Mouse (Mus musculus): Measurements from ENCODE around the gene Olfr74. TPM values are rescaled to one million over a fixed set of nuclear protein-coding genes. Genes with fewer than 3 reads are reported as not detected.
"Not testable (repeated sequence)": the region's sequence is repeated elsewhere in the genome, so short reads cannot be mapped to it uniquely, and the experiment has no call there.

The Olfr74 gene
- not detected for total RNA-seq (2022)

DNA sequence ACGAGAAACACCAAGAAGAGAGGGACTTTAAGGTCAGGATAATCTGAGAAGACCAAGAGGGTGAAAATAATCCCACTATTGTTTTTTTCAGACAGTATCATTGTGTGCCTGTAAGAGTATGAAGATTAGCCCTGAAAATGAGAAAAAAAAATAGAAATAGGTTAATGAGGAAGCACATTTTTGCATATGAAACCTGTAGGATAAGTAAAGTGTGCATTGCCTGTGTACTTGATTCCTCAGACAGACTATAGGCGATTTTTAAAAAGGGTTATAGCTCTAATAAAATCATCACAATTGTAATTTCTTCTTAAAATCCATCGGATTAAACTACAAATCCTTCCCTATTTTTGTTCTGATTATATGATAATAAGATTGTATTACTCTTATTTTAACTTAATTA is at the start of gene Olfr74:
Gene Olfr74 (minus strand): TSS at position 101 of the 400 bp plus-strand sequence.
- DNase-seq (ENCODE audit: low spot score in 2 of 2): no peak

DNA sequence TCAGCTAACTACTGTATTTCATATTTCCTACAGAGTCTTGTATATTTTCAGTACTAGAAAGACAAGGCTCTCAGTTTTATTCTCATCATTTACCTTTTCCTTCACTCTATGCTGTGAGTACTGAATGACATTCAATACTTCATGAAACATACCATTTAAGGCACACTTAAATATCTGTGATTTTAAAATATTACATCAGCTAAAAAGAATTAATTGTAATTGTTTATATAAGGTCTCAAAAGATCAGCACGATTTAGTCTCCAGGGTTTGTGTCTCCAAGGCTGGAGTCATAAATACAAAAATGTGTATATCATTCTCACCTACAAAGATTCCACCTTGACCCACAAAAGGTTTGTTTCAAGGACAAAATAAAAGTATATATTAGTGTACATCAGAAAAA is 48.0 kb upstream of the Olfr74 start, which contains the start of gene Olfr1161:
Gene Olfr1161 (plus strand): TSS at position 301 of the 400 bp plus-strand sequence.
- DNase-seq (ENCODE audit: low spot score in 2 of 2): not testable (repeated sequence)

DNA sequence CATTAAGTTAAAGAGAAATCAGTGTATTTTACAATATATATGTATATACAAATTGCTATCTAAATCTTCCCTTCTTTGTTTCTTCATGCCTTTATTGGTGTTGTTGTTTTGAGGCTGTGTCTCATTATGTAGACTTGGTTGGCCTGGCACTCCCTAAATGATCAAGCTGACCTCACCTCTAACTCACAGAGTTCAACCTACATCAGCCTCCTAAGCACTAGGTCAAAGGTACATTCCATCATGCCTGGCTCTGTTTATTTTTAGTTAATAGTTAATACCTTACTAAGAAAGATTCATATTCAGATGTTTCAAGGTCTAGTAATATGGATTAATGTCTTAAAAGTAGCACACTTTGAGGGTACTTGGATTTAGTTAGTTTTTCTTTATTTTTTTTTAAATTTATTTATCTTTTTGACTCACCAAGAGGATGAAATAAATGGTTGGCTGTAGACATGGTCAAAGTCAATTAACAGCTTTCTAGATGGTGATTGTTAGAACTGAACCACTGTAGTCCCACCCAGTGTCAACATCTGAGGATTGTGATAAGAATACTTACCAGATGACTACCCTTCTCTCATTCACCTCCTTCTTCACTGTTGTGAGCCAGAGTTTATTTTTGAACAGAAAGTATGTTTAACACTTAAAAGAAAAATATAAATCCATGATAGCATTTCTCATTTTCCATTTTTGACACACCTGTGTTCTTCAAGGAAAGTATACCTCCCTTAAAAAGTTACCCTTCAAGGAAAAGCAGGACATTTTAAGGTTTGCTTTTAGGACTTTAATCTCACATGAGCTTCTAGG is 33.3 kb upstream of the Olfr74 start, which contains the start of gene Olfr1160:
Gene Olfr1160 (minus strand): TSS at position 754 of the 804 bp plus-strand sequence.
- no peak for DNase-seq (ENCODE audit: low spot score in 2 of 2)

DNA sequence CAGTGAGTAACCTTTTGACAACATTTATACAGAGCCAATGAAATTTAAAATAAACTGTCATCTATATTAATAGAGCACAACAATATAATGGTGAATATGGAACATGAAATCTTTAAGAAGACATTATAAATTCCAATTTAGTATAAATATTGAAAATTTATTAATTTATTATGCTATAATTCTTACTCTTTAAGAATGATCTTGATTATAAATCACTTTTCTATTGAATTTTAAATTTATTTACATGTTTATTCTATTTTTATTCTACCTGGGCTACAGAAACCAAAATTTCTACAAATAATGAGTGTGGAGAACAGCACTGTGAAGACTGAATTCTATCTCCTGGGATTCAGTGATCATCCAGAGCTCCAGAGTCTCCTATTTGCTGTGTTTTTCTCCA is 15.3 kb upstream of the Olfr74 start, which contains the start of gene Olfr1158:
Gene Olfr1158 (plus strand): TSS at position 301 of the 400 bp plus-strand sequence.
- no peak for DNase-seq (ENCODE audit: low spot score in 2 of 2)

DNA sequence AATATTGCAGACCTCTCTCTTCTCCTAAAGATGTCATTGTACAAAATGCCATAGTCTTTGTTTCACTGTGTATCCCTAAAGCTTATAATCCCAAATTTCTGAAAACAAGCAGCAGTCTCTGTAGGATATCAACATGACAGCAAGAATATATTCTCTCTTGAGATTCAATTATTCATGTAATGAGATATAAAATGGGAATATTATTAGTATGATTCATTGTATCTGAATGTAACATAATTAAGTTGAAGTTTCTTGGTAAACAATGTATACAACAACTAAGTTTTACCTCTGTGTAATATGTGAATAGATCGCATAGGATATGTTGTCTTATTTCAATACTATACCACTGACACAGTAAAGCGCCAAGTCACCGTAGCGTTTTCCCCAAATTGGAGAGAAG is 6.3 kb downstream of the Olfr74 start, which contains the start of gene Olfr1157:
Gene Olfr1157 (minus strand): TSS at position 101 of the 400 bp plus-strand sequence.
- no peak for DNase-seq (ENCODE audit: low spot score in 2 of 2)

DNA sequence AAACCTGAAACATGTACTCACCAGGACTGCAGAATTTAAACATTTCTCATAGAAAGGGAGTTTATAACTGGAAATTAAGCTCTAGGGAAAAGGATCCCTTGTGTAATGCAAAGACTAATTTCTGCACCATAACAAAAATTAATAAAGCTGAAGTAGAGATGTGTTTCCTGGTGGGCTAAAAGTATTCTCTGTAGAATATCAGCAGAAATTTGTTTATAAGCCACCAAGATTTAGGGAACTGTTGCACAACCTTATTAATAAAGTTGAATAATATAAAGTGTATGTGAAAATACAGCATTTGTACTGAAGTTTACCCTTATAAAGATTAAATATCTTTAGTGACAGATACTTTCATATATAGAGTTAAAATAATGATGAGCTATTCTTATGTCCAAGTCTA is 21.5 kb downstream of the Olfr74 start, which contains the start of gene Olfr1156:
Gene Olfr1156 (minus strand): TSS at position 101 of the 400 bp plus-strand sequence.
- no peak for DNase-seq (ENCODE audit: low spot score in 2 of 2)

DNA sequence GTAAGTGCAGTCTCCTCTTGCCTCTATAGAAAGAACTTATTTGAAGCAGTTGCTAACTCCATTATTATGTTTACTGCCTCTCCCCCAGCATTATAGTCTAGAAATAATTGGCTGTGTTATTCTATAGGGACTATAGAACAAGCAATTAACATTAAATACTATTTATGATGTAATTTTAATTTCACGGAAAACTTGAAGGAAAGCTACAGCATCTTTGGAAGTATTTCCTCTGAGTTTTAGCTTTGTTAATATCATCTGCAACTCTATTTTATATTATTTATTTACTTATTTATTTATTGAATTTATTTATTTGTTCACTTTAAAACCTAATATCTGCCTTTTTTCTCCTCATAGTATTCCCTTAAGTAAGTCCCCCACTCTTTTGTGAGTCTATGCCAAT is 29.4 kb downstream of the Olfr74 start, which contains the start of gene Olfr1155:
Gene Olfr1155 (minus strand): TSS at position 101 of the 400 bp plus-strand sequence.
- DNase-seq (ENCODE audit: low spot score in 2 of 2): no peak

Other genes with a start within 250 kb of the Olfr74 start
- gene Olfr1138, start 234.7 kb downstream of the Olfr74 start, total RNA-seq (2022): not detected
- not detected for gene Olfr1140, start 230.9 kb downstream of the Olfr74 start, total RNA-seq (2022)
- not detected for gene Olfr1141, start 220.7 kb downstream of the Olfr74 start, total RNA-seq (2022)
- not detected for gene Olfr152, start 195.2 kb downstream of the Olfr74 start, total RNA-seq (2022)
- gene Olfr1143, start 174.1 kb downstream of the Olfr74 start, total RNA-seq (2022): not detected
- not detected for gene Olfr1145, start 164.8 kb downstream of the Olfr74 start, total RNA-seq (2022)
- gene Olfr1148, start 144.1 kb downstream of the Olfr74 start, total RNA-seq (2022): not detected
- gene Olfr1150-ps1, start 130.7 kb downstream of the Olfr74 start, total RNA-seq (2022): not detected
- gene Olfr1151, start 118.8 kb downstream of the Olfr74 start, total RNA-seq (2022): not detected
- gene Olfr1152, start 108.2 kb downstream of the Olfr74 start, total RNA-seq (2022): not detected
- not detected for gene Olfr1153, start 79.7 kb downstream of the Olfr74 start, total RNA-seq (2022)
- gene Olfr1154, start 69.5 kb downstream of the Olfr74 start, total RNA-seq (2022): not detected
- gene Olfr1155, start 29.5 kb downstream of the Olfr74 start, total RNA-seq (2022): not detected
- gene Olfr1156, start 21.6 kb downstream of the Olfr74 start, total RNA-seq (2022): not detected
- gene Olfr1157, start 6.4 kb downstream of the Olfr74 start, total RNA-seq (2022): not detected
- not detected for gene Olfr1158, start 15.4 kb upstream of the Olfr74 start, total RNA-seq (2022)
- not detected for gene Olfr1160, start 33.6 kb upstream of the Olfr74 start, total RNA-seq (2022)
- gene Olfr1161, start 48.1 kb upstream of the Olfr74 start, total RNA-seq (2022): not detected
- gene Olfr73, start 63.0 kb upstream of the Olfr74 start, total RNA-seq (2022): not detected
- not detected for gene Olfr1162, start 76.5 kb upstream of the Olfr74 start, total RNA-seq (2022)
- not detected for gene Olfr1163, start 97.2 kb upstream of the Olfr74 start, total RNA-seq (2022)
- not detected for gene Olfr1164, start 119.3 kb upstream of the Olfr74 start, total RNA-seq (2022)
- gene Olfr1166, start 153.6 kb upstream of the Olfr74 start, total RNA-seq (2022): not detected
- gene Olfr1167, start 180.5 kb upstream of the Olfr74 start, total RNA-seq (2022): not detected
- gene Olfr1168, start 207.2 kb upstream of the Olfr74 start, total RNA-seq (2022): not detected